Mouse (Mus musculus) ES-E14 (cell line): ENCODE data around the gene Ccdc107.

Source experiments
- CHD2 ChIP-seq: IDR thresholded peaks from 2 replicates; pipeline ENCODE4 v1.6.1; 2014; ENCODE audit warnings: mild to moderate bottlenecking, low read depth, low read length, inconsistent platforms
- MAFK ChIP-seq: IDR thresholded peaks from 2 replicates; pipeline ENCODE4 v1.6.1; 2014; ENCODE audit warnings: mild to moderate bottlenecking, low read depth, low read length, inconsistent platforms; ENCODE audit not compliant: insufficient read depth
- ZC3H11A ChIP-seq: IDR thresholded peaks from 2 replicates; pipeline ENCODE4 v1.6.1; 2012; ENCODE audit warnings: low read depth, mild to moderate bottlenecking, inconsistent platforms, low read length, borderline replicate concordance
- ZNF384 ChIP-seq: IDR thresholded peaks from 2 replicates; pipeline ENCODE4 v1.6.1; 2012; ENCODE audit warnings: low read depth, low read length, inconsistent platforms

- TF ChIP-seq CHD2: no peak
- TF ChIP-seq ZC3H11A: no peak
- TF ChIP-seq MAFK: no peak
- no peak for TF ChIP-seq ZNF384
Measured at GRCm38 (mm10) chr4:43519551-43519950, 26.9 kb downstream of the Ccdc107 start.
